Mouse (Mus musculus): ENCODE measurements around the gene Lsr. TPM values are rescaled to one million over a fixed set of nuclear protein-coding genes. Genes with fewer than 3 reads are reported as not detected.

Lsr gene
- polyA plus RNA-seq, 1 experiment from 2014 or later = 26.1 TPM

GRCm38 (mm10) chr7:30959786-30960349 is 13.4 kb downstream of the Lsr start:
- H3K4me3 ChIP-seq = no peak overlapping the region
- WGBS = 82% methylated on average over 6 of the region's 6 CpGs
- ATAC-seq (ENCODE audit: insufficient number of reproducible peaks, insufficient read depth, low FRiP score, low TSS enrichment, low read depth) = no peak
- no peak overlapping the region for H3K4me2 ChIP-seq
- no peaks in the 10 kb centered on the region for H3K9me3 ChIP-seq
- peaks cover 19% of the 10 kb centered on the region for H3K36me3 ChIP-seq
- H3K27me3 ChIP-seq = no peaks in the 10 kb centered on the region
- H3K4me1 ChIP-seq = peaks cover 23% of the 10 kb centered on the region
- H3K27ac ChIP-seq = no peak overlapping the region
- no peak overlapping the region for H3K9ac ChIP-seq

DNA sequence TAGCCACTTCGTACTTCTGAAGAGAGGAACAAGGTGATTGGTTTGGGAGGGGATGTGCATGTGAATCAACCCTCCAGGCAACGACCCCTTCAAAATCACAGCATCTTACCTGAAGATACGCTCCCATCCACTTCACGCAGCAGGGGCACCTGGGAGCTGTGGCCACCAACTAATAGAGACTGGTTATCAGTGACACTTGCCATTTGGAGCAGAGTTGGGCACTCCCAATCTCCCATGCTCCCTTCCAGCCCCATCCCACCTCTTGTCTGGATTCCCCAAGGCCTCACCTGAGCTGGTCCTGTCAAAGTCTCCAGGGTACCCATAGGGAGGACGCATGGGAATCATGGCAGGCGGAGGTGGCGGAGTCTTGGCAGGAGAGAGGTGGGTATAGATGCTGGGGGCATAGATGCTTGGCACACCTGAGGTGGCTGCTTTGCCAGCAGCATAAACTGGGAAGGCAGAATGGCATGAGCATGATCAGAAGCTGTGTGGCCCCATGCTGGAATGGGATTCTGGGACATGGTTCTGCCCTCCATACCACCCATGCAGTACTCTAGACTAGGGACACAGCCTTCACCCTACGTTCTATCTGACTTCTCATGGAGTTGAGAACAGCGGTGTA is 14.3 kb downstream of the Lsr start:
- Histone ChIP-seq H3K36me3 (peaks cover 28% of the 10 kb centered on the region), H3K4me1 (peaks cover 23% of the 10 kb centered on the region), H3K27ac (no peak overlapping the region), H3K4me3 (peak overlapping the region; percentile 91; the same call in 1 of the 2 replicates), H3K4me2 (no peak overlapping the region), H3K27me3 (no peaks in the 10 kb centered on the region), H3K9ac (no peak overlapping the region), H3K9me3 (no peaks in the 10 kb centered on the region)
- 94% methylated on average over 9 of the region's 9 CpGs for WGBS
- ATAC-seq (ENCODE audit: insufficient number of reproducible peaks, insufficient read depth, low FRiP score, low TSS enrichment, low read depth) = no peak

DNA sequence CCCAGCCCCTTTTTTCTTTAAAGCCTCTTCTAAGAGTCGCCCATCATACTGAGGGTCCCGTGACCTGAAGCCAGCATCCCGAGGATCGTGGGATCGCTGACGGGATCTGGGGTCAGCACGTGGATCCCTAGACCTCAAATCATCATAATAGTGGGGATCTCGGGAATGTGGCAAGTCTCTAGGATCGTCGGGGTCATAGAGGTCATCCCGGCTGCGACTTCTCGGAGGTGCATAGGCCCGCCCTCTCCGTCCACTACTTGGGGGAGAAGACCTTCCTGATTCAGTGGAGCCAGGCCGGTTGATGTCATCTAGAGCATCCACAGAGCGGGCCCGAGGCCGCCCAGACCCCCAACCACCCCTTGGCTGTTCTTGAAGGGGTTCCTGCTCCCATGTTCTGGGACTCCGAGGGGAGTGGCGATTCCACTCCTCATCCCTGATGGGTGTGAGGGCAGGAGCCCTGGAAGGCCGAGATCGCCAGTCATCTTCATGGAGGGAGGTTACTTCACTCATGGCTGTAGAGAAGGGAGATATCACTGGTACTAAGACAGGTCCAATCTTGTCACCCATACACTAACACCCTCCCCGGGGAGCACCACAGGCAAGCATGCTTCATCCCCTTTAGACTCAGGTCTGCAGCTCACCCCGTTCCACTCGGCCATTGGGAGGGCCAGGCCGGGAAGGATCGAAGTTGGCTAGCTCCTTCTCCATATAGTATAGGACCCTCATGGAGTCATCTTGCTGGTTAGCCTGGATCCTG is 15.0 kb downstream of the Lsr start:
- Histone ChIP-seq H3K9ac (peak overlapping the region; percentile 99), H3K4me1 (peaks cover 23% of the 10 kb centered on the region), H3K4me2 (peak overlapping the region; percentile 71), H3K27ac (peak overlapping the region; percentile 98), H3K4me3 (peak overlapping the region; percentile 91), H3K36me3 (peaks cover 35% of the 10 kb centered on the region), H3K9me3 (no peaks in the 10 kb centered on the region), H3K27me3 (no peaks in the 10 kb centered on the region)
- no peak for ATAC-seq (ENCODE audit: insufficient number of reproducible peaks, insufficient read depth, low FRiP score, low TSS enrichment, low read depth)
- WGBS = 67% methylated on average over 28 of the region's 28 CpGs

DNA sequence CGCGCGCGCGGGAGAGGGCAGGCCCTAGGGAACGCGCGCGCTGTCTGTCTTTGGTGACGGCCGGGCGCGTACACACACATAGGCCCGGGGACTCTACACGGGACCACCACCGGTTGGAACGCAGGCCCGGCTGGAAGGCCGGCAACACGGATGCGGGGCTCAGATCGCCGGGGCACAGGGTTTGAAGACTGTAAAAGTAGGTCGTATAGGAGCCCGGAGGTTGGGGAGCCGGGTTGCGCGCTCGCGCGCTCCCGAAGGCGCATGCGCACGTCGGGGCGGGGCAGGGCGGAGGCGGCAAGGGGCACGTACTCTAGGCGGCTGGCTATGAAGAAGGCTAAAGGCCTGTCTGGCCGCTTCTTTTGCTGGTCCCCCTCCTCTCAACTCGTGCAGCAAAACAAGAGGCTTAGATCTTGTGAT is 15.9 kb downstream of the Lsr start:
- WGBS = under 1% methylated on average over 43 of the region's 43 CpGs
- H3K36me3 ChIP-seq = peaks cover 44% of the 10 kb centered on the region
- peak overlapping the region; percentile 71 for H3K4me2 ChIP-seq
- peak; percentile 18; the same call in 1 of the 2 replicates for ATAC-seq (ENCODE audit: insufficient number of reproducible peaks, insufficient read depth, low FRiP score, low TSS enrichment, low read depth)
- H3K4me3 ChIP-seq = peak overlapping the region; percentile 91
- H3K4me1 ChIP-seq = peaks cover 23% of the 10 kb centered on the region
- no peaks in the 10 kb centered on the region for H3K27me3 ChIP-seq
- peak overlapping the region; percentile 98 for H3K27ac ChIP-seq
- peak overlapping the region; percentile 99 for H3K9ac ChIP-seq
- H3K9me3 ChIP-seq = no peaks in the 10 kb centered on the region

DNA sequence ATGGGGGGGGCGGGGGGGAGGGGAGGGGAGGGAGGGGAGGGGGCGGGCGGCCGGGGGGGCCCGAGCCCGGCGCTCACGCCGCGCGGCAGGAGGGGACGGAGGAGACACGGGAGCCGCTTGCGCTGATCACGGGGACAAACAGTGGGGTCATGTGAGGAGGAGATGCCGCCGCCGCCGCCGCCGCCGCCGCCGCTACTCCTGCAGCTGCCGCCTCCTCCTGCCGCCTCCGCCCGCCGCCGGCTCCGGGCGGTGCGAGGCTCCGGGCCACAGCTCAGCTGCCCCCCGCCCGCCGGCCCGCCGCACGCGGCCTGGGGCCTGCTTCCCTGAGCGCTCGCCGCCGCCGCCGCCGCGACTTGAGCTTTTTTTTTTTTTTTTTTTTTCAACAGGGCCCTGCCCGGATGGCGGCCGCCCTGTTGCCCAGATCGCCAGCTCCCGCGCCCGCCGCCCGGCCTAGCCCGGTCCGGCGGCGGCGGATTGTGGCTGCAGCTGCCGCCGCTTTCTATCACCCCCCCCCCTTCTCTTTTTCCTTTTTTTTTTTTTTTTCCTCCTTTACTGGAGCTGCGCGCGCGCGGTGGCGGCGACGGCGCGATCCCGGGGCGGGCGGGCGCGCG is 16.4 kb downstream of the Lsr start, which contains the start of gene Usf2:
Gene Usf2 (minus strand): TSS at position 48 of the 611 bp plus-strand sequence.
- Histone ChIP-seq H3K36me3 (peaks cover 49% of the 10 kb centered on the region), H3K9ac (peak within 1 kb of the TSS; percentile 99)
- under 1% methylated on average over 34 of the region's 82 CpGs for WGBS

GRCm38 (mm10) chr7:30956357-30956751 is 16.9 kb downstream of the Lsr start:
- H3K4me2 ChIP-seq = peak overlapping the region; percentile 82
- no peaks in the 10 kb centered on the region for H3K27me3 ChIP-seq
- WGBS = 1% methylated on average over 38 of the region's 49 CpGs
- H3K9ac ChIP-seq = peak overlapping the region; percentile 99
- H3K27ac ChIP-seq = peak overlapping the region; percentile 98
- H3K4me3 ChIP-seq = peak overlapping the region; percentile 91
- peaks cover 23% of the 10 kb centered on the region for H3K4me1 ChIP-seq
- H3K9me3 ChIP-seq = no peaks in the 10 kb centered on the region
- H3K36me3 ChIP-seq = peaks cover 53% of the 10 kb centered on the region
- peak; percentile 12; the same call in 1 of the 2 replicates for ATAC-seq (ENCODE audit: insufficient number of reproducible peaks, insufficient read depth, low FRiP score, low TSS enrichment, low read depth)

More for the DNA sequence above, 16.4 kb downstream of the Lsr start, which contains the start of gene Usf2:
- Histone ChIP-seq H3K27me3 (no peaks in the 10 kb centered on the region), H3K4me2 (peak within 1 kb of the TSS; percentile 82), H3K4me3 (peak within 1 kb of the TSS; percentile 91), H3K9me3 (no peaks in the 10 kb centered on the region), H3K27ac (peak within 1 kb of the TSS; percentile 98), H3K4me1 (peaks cover 23% of the 10 kb centered on the region)
- ATAC-seq (ENCODE audit: insufficient number of reproducible peaks, insufficient read depth, low FRiP score, low TSS enrichment, low read depth) = peak; percentile 41

DNA sequence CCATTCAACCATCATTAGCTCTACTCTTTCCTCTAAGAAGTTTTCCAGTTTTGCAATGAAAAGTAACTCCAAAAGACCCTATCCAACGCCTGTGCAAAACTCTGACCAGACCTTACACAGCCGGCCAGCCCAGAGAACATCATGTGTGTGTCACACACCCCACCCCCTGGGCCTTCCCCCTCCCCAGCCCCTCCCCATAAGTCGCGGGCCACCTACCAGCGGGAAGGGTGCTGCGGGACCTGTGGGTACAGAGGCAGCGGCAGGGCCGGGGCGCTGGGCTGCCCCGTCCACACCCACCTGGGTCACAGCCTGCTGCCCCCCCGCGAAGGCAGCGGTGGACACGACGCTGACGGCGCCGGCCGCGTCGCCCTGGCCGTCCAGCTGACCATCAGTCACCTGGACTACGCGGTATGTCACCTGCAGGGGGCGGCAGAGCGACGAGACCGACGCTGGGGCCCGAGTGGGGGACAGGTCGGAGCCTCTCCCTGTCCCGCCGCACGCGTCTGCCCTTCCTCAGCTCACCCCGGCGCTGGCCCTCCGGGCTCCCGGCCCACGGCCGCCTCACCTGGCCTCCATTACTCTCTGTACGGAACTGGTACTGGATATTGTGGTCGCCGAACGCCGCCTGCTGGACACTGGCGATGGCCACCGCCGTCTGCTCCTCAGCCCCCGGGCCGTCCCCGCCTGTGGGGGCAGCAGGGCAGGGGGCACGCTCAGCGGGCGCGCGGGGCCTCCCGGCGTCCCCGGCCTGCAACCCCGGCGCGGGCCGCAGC is 17.5 kb downstream of the Lsr start:
- Histone ChIP-seq H3K4me1 (peaks cover 23% of the 10 kb centered on the region), H3K9me3 (no peaks in the 10 kb centered on the region), H3K27me3 (no peaks in the 10 kb centered on the region), H3K4me2 (peak overlapping the region; percentile 82), H3K4me3 (peak overlapping the region; percentile 91), H3K36me3 (peaks cover 58% of the 10 kb centered on the region), H3K9ac (peak overlapping the region; percentile 99), H3K27ac (peak overlapping the region; percentile 98)
- ATAC-seq (ENCODE audit: insufficient number of reproducible peaks, insufficient read depth, low FRiP score, low TSS enrichment, low read depth) = peak; percentile 66
- WGBS = under 1% methylated on average over 64 of the region's 64 CpGs

DNA sequence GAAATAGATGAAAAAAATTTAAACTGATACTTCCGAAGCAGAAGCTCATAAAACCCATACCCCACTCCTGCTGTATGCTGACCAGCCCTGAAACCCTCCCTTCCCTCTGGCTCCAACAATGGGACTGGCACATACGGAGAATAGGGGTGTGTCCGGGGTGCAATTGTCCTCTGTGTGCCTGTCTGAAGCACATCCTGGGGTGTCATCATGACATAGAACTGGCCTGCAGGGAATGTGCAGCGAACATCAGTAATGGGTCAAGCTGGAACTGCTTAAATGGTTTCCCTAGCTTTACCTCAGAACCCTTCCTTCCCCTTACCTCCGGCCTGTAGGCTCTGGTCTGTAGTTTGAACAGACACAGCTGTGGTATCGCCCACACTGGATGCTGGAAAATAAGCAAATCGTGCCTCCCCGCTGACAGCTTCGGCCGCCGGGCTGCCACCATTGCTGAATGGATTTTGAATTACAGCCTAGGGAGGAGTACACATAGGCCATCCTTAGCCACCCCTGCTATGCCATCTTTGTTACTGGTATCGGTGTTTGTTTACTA is 18.2 kb downstream of the Lsr start:
- Histone ChIP-seq H3K4me3 (peak overlapping the region; percentile 91), H3K4me2 (peak overlapping the region; percentile 82), H3K27ac (no peak overlapping the region), H3K9me3 (no peaks in the 10 kb centered on the region), H3K27me3 (no peaks in the 10 kb centered on the region), H3K9ac (peak overlapping the region; percentile 99), H3K4me1 (peaks cover 23% of the 10 kb centered on the region), H3K36me3 (peaks cover 65% of the 10 kb centered on the region)
- 83% methylated on average over 12 of the region's 12 CpGs for WGBS
- no peak for ATAC-seq (ENCODE audit: insufficient number of reproducible peaks, insufficient read depth, low FRiP score, low TSS enrichment, low read depth)

DNA sequence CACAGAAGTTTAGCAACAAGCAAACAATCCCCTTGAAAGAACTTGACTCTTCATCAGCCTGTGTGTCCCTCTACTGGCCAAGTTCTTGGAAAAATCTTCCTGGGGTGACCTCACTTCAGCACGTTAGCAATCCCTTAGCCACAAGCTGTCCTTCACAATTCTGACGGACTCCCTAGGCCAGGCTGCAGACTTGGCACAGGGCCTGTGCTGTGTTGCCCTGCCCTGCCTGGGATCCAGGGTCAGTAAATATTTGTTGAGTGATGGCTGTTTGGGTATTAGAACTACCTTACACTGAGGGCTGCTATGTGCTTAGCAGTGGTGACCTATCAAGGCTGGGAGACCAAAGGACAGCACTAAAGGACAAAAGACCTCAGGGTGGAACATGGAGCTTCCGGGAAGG is 19.2 kb downstream of the Lsr start:
- Histone ChIP-seq H3K9ac (0 out of 2 replicates have a peak overlapping the region, but pooled peaks have one; percentile 27), H3K4me3 (no peak overlapping the region), H3K9me3 (no peaks in the 10 kb centered on the region), H3K36me3 (peaks cover 68% of the 10 kb centered on the region), H3K4me1 (peaks cover 23% of the 10 kb centered on the region), H3K27me3 (no peaks in the 10 kb centered on the region), H3K4me2 (no peak overlapping the region), H3K27ac (no peak overlapping the region)
- WGBS = 89% methylated on average over 3 of the region's 3 CpGs
- no peak for ATAC-seq (ENCODE audit: insufficient number of reproducible peaks, insufficient read depth, low FRiP score, low TSS enrichment, low read depth)

DNA sequence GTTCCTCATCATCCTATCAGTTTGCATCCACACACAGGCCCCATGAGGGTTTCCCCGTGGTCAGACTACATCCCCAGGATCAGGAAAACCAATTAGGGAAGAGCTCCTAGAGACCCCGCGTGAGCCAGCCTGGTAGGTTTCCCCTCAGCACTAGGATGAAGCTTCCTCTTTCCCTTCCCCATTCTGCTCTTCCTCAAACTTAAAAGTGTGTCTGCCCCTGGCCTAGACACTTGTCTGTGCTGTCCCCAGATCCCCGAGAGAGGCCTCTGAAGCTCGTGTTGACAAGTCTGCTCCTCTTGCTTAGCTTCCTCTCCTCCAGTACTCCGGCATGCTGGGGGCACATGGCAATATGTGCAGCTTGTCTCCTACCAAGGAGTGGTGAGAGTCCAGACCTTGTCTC is 19.8 kb downstream of the Lsr start:
- Histone ChIP-seq H3K4me2 (no peak overlapping the region), H3K9me3 (no peaks in the 10 kb centered on the region), H3K27ac (no peak overlapping the region), H3K36me3 (peaks cover 66% of the 10 kb centered on the region), H3K27me3 (no peaks in the 10 kb centered on the region), H3K9ac (0 out of 2 replicates have a peak overlapping the region, but pooled peaks have one; percentile 27), H3K4me1 (peaks cover 17% of the 10 kb centered on the region), H3K4me3 (no peak overlapping the region)
- ATAC-seq (ENCODE audit: insufficient number of reproducible peaks, insufficient read depth, low FRiP score, low TSS enrichment, low read depth) = no peak
- WGBS = 88% methylated on average over 6 of the region's 6 CpGs

All from embryonic facial prominence, embryonic 13.5 days (tissue).